Mouse (Mus musculus) ZHBTc4 (cell line): Measurements from ENCODE around the gene Gfm1.

ENCODE experiments used
- DNase-seq: peaks from one replicate; pipeline ENCODE4 v3.0.0-alpha.2; 2011; ENCODE audit warnings: low read depth, low spot score

Gene Gfm1

GRCm38 (mm10) chr3:67429999-67430380 lies at the start of gene Gfm1:
Gfm1 (plus strand) TSS chr3:67430096.
- DNase-seq = peak; percentile 95

- peak; percentile 28 for DNase-seq
These were observed 428 bp upstream of the Gfm1 start for GRCm38 (mm10) chr3:67429338-67429998.

GRCm38 (mm10) chr3:67434011-67434410 lies 4.1 kb downstream of the Gfm1 start:
- DNase-seq = no peak

GRCm38 (mm10) chr3:67447143-67447542 lies 17.2 kb downstream of the Gfm1 start:
- DNase-seq = peak; percentile 67

GRCm38 (mm10) chr3:67449660-67450059 lies 19.8 kb downstream of the Gfm1 start:
- DNase-seq = peak; percentile 83

- no peak for DNase-seq
These were observed 20.8 kb downstream of the Gfm1 start for GRCm38 (mm10) chr3:67450601-67451210.

GRCm38 (mm10) chr3:67459881-67460280 lies 30.0 kb downstream of the Gfm1 start:
- DNase-seq = no peak

GRCm38 (mm10) chr3:67462015-67462414 lies 32.1 kb downstream of the Gfm1 start:
- DNase-seq = no peak

- no peak for DNase-seq
These were observed 32.7 kb downstream of the Gfm1 start for GRCm38 (mm10) chr3:67462578-67462977.

- no peak for DNase-seq
These were observed 33.1 kb downstream of the Gfm1 start for GRCm38 (mm10) chr3:67463001-67463400.

GRCm38 (mm10) chr3:67463450-67464372 lies 33.8 kb downstream of the Gfm1 start, which contains the start of gene Lxn:
Lxn (minus strand) TSS chr3:67463926.
- DNase-seq = peak; percentile 89

- DNase-seq = peak; percentile 77
These were observed 36.7 kb downstream of the Gfm1 start for GRCm38 (mm10) chr3:67466576-67466975.

GRCm38 (mm10) chr3:67467281-67467680 lies 37.4 kb downstream of the Gfm1 start:
- DNase-seq = no peak

GRCm38 (mm10) chr3:67471408-67472127 lies 41.7 kb downstream of the Gfm1 start:
- no peak for DNase-seq

- no peak for DNase-seq
These were observed 43.5 kb downstream of the Gfm1 start for GRCm38 (mm10) chr3:67473438-67473837.

- DNase-seq = no peak
These were observed 49.9 kb downstream of the Gfm1 start for GRCm38 (mm10) chr3:67479806-67480205.

GRCm38 (mm10) chr3:67482400-67482799 lies 52.5 kb downstream of the Gfm1 start:
- DNase-seq = no peak

GRCm38 (mm10) chr3:67485233-67485632 lies 55.3 kb downstream of the Gfm1 start:
- DNase-seq = no peak

GRCm38 (mm10) chr3:67490156-67490555 lies 60.3 kb downstream of the Gfm1 start:
- DNase-seq = no peak

- DNase-seq = no peak
These were observed 62.4 kb downstream of the Gfm1 start for GRCm38 (mm10) chr3:67492086-67492869.

GRCm38 (mm10) chr3:67493132-67493531 lies 63.2 kb downstream of the Gfm1 start:
- DNase-seq = no peak
